Mouse (Mus musculus) gastrocnemius, adult 8-10 months (tissue): Measurements from ENCODE around the gene Kcnn4. TPM values are rescaled to one million over a fixed set of nuclear protein-coding genes. Genes with fewer than 3 reads are reported as not detected.

ENCODE experiments used
- DNase-seq, 2 experiments: peaks; one replicate each; pipeline ENCODE4 v3.0.0; 2022; ENCODE audit warnings: low spot score in 2 of 2
- total RNA-seq, 4 experiments: library from RNA; stranded (reverse); gene quantifications; 2 replicates each; pipeline ENCODE4 v1.2.4; 2022

Gene Kcnn4
- under 1 TPM; 0.17 to 0.74 (median 0.24) TPM for total RNA-seq

DNA sequence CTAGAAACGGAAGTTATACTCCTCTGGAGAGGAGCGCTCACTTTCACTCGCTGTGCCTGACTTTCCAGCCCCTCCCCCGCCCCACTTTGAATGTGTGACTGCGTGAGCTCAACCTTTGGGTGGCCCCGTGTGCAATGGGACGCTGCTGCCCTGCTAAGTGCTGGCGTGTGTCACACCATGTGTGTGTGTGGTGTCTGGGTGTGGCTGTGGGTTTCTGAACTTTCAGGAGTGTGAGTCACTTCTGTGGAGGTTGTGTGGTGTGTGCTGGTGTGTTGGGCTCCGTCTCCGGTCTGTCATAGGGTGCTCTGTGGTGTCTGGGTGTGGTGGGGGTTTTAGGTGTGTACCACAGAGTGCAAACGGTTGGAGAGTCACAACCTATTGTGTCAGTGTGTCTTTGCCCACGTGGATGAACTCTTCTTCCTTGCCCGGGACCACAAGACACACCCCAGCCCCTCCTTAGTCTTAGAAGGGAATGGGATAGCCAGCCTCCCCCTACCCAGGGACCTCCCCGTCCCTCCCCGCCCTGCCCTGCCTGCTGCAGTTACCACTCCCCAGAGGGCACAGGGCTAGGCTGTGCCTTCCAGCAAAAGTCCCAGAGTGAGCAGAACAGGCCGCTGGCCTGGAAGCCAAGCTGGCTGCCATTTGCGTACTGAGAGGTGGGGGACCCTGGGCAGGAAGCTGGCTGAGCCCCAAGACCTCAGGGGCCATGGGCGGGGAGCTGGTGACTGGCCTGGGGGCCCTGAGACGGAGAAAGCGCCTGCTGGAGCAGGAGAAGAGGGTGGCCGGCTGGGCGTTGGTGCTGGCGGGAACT, at the start of gene Kcnn4:
Kcnn4 (plus strand) TSS at position 533 of the 811 bp plus-strand sequence.
- DNase-seq, result no peak

DNA sequence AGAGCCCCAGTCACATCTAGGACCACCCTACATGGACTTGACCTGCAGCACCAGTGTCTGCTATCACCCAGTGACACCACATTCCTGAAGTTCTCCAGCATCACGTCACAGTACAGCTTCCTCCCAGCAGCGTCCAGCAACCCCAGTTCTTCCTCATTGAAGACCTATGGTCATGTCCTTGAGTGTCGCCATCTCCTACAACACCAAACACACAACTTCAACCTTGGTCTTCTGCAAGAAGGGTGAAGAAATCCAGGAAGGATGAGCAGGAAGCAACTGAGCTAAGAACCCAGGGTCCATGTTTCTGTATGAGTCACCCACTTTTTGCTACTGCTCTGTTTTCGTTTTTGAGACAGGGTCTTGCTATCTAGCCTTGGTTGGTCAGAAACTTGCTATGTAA, 47.5 kb upstream of the Kcnn4 start:
- no peak for DNase-seq

DNA sequence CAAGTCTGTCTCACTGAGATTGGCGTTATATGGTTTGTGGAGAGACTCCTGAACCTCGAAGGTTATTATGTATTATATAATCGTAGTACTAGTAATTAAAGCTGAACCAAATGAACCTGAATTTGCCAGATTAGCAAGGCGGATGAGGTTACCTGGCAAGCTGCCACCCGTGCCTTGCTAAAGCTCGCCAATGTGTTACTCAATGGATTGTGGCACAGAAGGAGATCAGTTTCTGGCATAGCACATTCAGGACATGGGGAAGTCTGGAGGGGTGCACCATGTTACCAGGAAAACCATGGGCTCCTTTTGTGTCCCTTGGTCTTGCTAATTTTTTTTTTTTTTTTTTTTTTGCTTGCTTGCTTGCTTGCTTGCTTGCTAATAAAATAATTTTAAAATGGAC, 44.9 kb upstream of the Kcnn4 start:
- DNase-seq, result no peak

DNA sequence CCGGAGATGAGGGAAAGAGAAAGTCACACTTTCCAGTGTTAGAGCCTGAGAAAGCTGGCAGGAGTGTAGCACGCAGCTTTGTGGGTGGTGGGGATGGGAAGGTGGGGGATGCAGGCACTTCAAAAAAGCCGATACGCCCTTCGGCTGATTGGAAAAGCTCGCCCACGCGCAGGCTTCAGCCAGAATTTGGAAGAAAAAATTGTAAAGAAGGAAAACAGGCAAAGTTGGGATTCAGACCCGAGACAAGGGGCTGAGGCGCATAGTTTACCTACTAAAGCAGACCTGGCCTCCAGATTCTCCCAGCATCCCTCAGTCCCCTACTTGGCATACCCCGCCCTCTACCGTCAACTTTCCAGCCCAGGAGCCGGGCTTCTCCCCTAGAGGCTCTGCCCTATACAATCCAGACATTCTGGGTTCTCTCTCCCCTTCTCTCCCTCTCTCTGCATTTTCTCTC, 44.4 kb upstream of the Kcnn4 start:
- no peak for DNase-seq

DNA sequence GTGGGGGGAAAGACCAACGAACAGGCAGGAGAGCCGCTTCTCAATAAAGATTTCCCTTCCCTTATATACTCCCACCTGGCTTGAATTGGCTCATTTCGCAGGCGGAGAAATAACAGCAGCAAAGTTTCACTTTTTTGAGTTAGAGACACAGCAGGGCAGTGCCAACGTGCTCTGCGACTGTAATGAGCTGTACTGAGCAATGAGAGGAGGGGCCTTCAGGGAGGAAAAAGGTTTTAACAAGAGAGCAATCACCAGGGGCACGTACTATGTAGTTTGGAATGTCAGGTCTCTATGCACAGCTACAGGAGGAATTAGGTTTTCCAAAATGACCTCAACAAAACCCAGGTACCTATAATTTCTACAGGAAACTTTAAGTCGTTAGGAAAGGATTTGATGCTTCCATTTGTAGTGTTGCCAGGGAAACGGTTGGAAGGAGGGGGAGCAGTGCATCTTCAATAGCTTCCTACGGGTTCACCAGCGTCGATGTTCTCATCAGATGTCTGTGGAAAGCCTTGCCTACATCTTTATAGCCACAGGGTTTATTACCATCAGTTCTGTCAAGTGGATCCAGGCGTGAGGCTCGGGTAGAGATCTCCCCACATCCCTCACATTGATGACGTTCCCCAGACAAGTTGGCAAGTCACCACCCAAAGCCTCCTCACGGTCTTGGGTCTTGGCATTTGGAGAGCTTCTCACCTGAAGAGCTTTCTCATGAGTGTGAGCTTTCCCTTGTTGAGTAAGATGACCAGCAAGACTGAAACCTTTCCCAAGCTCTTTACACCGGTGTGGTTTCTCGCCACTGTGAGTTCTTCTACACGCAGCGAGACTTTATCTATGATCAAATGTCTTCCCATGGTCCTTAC, 43.6 kb upstream of the Kcnn4 start:
- no peak for DNase-seq

DNA sequence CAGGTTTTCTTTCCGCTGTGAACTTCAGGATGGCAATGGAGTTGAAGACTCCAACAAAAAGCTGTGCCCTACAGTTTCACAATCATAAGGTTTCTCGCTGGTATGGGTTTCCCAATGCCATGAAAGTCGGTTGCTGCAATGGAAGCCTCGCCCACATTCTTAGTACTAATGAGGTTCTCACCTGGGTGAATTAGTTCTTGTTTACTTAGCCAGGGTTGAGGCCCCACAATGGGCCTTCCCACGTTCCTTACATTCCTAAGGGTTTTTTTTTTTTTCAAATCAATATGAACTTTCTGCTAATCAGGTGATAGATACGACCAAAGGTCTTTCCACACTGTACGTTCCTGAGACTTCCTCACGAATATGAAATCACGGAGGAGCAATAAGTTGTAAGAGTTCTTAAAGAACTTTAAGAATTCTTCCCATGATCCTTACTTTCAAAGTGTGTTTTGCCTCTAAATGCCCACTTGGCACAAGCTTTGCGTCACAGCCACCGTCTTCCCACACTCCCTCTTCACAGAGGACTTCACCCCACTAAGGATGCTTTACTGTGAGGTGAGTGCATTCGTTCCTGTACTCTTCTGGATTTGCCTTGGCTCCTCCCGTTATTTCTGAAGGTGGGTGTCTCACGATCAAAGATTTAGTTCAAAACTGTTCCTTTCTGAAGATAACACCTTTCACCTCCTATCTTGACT, 42.6 kb upstream of the Kcnn4 start:
- DNase-seq, result no peak

DNA sequence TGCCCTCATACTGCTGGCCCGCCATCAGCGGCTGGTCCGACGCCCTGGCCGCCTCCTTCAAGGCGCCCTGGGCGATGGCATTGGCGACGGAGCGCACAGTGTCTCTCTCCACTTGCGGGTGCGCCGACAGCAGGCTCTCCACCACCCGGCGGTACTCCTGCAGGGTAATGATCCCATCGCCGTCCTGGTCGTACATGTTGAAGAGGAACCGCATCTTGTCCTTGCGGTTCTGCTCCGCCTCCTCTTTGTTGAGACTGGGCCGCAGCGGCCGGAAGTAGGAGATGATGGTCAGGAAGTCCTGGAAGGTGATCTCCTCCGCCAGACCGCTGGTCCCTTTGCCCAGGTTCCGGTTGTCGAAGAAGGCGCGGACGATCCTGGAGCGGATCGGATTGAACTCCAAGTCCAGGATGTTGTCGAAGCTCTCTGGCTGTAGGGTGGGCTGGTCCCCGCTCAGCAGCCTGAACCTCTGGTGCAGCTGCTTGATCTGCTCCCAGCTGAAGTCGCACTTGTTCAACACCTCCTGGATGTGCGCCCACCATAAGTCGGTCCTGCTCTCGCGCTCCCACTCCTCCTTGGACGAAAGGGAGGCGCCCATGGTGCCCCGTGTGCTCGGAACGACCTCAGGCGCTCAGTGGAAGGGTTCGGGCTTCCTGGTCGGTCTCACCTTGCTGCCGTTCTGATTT, 36.6 kb upstream of the Kcnn4 start, which contains the start of gene Tescl:
Tescl (minus strand) TSS at position 633 of the 683 bp plus-strand sequence.
- DNase-seq, result no peak

DNA sequence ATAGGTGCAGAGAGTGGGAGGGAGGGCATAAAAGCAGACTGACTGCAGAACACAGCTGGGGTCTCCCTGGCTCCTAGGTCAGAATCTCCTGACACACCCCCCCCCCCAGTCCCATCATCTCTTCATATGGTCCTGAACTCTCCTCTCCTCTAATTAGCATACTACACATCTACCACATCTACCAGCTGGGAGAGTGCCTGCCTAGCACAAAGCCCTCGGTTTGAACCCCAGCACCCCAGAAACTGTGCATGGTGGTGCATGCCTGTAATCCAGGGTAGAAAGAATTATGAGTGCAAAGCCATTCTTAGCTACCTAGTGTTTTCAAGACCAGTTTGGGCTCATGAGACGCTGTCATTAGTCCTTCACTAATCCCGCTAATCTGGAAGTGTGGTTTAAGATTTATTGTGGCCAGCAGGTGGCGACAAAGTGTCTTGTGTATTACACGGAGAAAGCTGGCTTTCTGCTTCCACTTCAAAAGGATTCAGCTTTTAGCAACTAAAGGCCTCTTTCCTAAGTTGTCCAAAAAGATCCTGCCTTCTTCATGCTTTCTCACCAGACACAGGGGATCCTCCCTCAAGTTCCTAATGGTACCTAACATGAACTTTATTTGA, 34.3 kb upstream of the Kcnn4 start:
- DNase-seq, result peak; percentile 24 to 30

DNA sequence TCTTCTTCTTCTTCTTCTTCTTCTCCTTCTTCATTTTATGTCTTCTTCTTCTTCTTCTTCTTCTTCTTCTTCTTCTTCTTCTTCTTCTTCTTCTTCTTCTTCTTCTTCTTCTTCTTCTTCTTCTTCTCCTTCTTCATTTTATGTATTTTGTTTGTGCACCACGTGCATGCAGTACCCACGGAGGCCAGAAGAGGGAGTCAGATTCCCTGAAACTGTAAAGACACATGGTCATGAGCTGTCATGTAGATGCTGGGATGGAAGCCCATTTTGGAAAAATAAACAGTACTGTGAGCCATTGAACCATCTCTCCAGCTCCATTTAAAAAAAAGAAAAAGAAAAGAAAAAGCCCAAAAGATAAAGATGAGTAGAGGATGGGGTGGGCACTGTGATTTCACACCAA, 31.8 kb upstream of the Kcnn4 start:
- no peak for DNase-seq

DNA sequence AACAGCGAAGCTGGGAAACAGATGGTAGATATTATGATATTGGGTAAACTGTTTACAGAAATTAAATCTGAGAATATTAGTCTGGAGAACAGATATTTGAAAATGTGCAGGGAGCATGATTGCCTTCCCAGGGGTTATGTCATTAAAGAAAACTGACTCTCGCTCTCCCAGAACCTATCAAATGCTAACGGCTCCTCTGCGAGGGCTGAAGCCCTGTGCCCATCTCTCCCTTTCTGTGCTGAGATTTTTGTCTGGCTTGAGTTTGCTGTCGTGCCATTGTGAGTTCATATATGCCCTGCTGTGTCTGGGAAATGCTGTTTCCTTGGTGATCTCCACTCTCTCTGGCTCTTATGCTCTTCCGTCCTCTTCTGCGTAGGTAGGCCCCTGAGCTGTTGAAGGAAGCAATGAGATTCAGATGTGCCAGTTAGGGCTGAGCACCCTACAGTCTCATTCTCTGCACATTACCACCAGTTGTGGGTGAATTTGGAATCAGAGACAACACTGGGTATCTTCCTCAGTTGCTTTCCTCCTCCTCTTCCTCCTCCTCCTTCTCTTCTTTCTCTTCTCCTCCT, 26.3 kb upstream of the Kcnn4 start:
- no peak for DNase-seq

DNA sequence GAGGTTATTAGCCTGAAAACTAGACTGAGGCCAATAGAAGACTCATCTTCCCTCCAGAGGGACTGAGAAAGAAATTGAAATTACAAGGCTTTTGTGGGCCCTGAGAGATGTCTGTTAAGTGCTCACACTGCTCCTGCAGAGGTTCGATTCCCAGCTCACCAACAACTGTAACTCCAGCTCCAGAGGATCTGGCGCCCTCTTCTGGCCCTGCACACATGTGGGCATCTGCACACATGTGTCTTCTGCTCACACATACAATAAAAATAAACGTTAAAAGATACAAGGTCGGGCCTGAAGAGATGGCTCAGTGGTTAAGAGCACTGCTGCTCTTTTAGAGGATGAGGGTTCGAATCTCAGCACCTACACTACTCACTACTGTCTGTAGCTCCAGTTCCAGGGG, 23.6 kb upstream of the Kcnn4 start:
- DNase-seq, result no peak

DNA sequence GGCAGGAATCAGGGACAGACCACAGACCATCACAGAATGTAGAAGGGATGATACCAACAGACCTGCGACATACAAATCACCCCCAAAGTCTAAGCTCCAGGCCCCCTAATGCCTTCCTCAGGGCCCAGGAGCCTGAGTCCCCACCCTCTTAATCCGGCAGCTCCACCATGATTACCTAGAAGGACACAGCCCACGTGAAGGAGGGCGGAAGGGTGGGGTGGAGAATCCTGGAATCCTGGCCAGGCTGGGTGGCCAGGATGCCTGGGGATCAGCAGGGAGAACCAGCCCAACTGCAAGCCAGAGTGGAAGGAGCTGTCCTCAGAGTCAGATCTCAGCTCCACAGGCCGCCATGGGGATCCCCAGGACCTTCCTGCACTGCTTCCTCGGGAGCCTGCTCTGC, 21.2 kb upstream of the Kcnn4 start, which contains the start of gene Lypd5:
Lypd5 (plus strand) TSS at position 301 of the 400 bp plus-strand sequence.
- DNase-seq, result no peak

DNA sequence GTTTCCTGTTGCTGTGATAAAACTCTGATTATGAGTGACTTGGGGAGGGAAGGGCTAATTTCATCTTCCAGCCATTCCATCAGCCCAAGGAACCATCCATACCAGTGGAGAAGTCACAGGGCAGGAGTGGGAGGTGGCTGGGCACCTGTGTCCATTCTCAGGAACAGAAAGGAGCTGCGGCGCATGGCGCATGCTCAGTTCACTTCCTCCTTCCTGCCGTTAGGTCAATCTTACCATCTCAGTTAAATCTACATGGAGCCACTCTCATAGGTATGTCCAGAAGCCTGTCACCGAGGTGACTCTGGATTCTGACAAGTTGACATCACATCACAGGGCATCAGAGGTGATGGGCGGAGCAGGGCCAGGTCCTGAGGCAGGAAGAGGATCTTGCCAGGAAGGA, 14.4 kb upstream of the Kcnn4 start:
- no peak for DNase-seq

DNA sequence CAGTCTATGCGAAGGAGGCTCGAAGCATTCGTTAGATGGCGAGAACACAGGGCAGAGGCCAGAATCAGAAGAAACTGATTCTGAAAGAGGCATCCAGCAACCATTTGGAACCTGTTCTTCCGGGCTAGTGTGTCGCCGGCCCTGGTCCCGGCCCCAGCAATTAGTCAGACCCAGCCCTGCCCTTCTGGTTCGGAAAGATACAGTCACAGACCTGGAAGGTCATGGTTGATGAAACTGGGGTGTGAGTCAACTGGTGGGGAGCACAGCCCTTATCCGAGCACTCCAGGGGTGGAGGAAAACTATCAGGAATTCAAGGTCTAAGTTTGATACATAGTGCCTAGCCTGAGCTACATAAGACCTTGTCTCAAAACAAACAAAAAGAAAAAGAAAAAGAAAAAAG, 14.0 kb upstream of the Kcnn4 start:
- DNase-seq, result no peak

DNA sequence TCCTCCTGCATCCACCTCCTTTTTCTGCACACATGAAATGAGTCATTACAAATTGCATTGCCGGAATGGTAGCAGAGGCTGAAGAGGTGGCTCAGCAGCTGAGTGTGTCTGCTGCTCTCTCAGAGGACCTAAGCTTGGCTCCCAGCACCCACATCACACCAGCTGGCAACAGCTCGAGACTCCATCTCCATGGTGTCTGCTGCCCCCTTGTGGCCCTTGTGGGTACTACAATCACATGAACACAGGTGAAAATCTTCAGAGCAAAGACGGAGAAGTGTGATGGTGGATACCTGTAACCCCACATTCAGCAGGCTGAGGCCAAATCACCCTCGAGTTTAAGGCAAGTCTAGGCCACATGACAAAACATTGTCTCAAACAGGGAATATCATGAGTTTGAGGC, 12.2 kb upstream of the Kcnn4 start:
- no peak for DNase-seq

DNA sequence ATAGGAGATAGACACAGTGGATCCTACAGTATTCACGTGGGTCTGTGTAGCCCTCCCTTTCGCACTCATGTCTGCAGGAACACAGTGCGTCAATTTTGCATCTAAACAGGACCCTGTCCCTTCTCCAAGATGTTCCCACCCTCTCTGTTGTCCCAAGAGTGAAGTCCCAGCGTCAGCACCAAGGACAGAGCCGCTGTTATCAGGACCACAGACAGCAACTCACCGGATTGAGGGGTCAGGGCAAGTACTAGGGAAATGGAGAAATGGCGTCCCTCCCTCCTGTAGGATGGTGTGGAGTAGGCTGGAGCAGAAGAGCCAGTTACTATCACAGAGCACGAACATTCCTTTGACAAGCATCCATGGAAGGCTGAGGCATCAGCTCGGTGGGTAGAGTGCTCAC, 10.8 kb upstream of the Kcnn4 start:
- DNase-seq, result no peak

DNA sequence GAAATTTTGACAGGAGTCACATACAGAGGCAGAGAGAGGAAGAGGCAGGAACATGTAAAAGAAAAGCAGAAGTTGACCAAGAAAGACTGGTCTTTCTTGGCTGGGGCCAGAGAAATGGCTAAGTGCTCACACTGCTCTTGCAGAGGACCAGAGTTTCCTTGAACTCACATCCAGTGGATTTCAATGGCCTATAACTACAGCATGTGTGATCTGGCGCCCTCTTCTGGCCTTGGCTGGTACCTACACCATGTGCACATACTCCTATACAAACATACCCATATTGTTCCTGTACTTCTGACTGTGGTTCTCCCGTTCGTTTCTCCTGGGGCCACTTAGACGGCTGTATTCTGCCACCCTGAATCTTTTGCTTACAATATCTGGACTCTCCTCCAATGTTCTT, 9.1 kb upstream of the Kcnn4 start:
- no peak for DNase-seq

DNA sequence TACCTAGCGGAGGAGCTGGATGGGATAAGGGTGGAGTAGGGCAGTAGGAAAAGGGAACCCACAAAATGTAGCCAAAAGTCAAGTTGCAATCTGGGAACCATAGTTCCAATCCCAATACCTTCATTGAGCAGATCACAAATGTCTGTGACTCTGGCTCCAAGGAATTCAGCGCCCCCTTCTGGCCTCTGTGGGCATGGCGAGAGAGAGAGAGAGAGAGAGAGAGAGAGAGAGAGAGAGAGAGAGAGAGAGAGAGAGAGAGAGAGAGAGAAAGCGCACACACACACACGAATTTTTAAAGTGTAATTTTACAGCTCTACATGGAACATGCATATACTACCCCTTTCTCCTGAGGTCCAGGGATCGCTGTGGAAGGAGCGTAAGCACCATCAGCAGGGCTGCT, 6.8 kb upstream of the Kcnn4 start:
- no peak for DNase-seq

DNA sequence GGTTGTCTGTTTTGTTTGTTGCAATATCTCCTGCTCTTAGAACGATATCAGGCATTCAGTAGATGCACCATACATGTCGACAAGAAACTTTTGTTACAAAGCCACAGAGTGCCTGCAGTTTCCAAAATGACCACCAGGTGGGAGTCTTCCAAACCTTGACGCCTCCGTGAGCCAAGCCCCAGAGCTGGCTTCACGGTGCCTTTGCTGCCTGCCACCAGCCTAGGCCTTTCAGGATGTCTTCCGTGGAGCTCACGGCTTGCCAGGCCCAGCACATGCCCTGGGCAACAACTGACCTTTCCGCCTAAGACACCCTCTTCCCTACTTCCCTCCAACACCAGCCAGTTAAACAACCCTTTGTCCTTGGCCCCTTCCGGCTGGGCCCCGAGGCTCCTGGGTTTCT, 5.2 kb upstream of the Kcnn4 start:
- peak; percentile 61 to 64 for DNase-seq

DNA sequence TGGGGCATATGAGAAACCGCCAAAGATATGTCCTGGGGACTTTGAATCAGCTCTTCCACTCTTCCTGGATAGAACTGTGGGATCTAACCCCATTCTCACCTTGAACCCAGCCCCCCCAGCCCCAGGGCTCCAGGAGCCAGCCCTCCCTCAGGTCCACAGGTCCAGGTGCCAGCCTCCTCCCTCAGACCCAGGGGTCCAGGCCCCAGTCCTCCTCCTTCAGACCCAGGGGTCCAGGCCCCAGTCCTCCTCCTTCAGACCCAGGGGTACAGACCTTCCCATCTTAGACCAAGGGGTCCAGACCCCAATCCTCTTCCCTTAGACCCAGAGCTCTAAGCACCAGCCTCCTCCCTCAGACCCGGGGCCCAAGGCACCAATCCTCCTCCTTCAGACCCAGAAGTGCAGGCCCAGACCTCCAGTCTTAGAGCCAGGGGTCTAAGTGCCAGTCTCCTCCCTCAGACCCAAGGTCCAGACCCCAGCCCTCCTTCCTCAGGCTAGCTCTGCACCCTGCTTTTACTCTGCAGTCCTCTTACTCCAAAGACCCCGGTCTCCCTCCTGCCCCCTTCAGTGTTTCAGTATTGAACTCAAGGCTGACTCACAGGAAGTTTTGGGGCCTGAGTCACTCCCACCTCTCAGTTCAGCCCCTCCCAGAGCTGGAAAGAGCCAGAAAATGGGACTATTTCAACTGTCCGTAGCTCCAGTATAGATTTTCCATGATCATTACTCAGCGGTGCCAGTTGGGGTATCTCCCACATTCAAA, 4.6 kb upstream of the Kcnn4 start:
- no peak for DNase-seq
